Mouse (Mus musculus): ENCODE data around the gene Eps8. TPM values are rescaled to one million over a fixed set of nuclear protein-coding genes. Genes with fewer than 3 reads are reported as not detected.

The Eps8 gene
- polyA plus RNA-seq, 1 experiment from 2014 or later, result 31.7 TPM

DNA sequence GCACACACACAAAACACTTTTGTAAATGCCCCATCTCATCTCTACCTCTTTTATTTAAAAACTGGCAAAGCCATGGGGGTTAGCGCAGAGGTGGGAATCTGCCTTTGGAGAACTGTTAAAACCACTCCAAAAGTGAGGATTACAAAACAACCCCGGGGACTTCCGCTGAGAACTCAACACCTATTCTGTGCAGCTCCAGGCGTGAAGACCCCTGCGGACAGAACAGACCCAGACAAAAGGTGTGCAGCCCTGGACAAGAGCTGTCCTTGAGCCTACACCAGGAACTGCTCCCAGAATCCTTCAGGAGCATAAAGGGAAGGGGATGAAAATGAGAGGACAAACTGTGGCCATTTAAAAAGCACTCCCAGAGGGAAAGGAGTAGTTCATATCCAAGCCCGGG, 159.4 kb downstream of the Eps8 start:
- Histone ChIP-seq H3K36me3 (ENCODE audit: control insufficient read depth, insufficient read depth, low read length) (no peaks in the 10 kb centered on the region; the same call in 1 of the 2 replicates), H3K4me1 (replicated peaks; ENCODE audit: control insufficient read depth, insufficient read depth, low read length) (no peaks in the 10 kb centered on the region), H3K27me3 (ENCODE audit: control insufficient read depth, insufficient read depth, low read depth, low read length) (no peaks in the 10 kb centered on the region), H3K27ac (ENCODE audit: low read length) (no peak overlapping the region), H3K4me3 (ENCODE audit: low read length) (no peak overlapping the region), H3K4me2 (ENCODE audit: low read depth, low read length) (no peak overlapping the region), H3K9ac (ENCODE audit: low read length) (no peak overlapping the region), H3K9me3 (ENCODE audit: control insufficient read depth, low read length) (no peaks in the 10 kb centered on the region)
- 73% methylated on average over 6 of the region's 6 CpGs for WGBS
- no peak for ATAC-seq (ENCODE audit: low read depth)

GRCm38 (mm10) chr6:137494801-137495200, 159.9 kb downstream of the Eps8 start:
- Histone ChIP-seq H3K9me3 (ENCODE audit: control insufficient read depth, low read length) (no peaks in the 10 kb centered on the region), H3K27ac (ENCODE audit: low read length) (no peak overlapping the region), H3K4me2 (ENCODE audit: low read depth, low read length) (no peak overlapping the region), H3K9ac (ENCODE audit: low read length) (no peak overlapping the region), H3K4me3 (ENCODE audit: low read length) (no peak overlapping the region), H3K27me3 (ENCODE audit: control insufficient read depth, insufficient read depth, low read depth, low read length) (no peaks in the 10 kb centered on the region), H3K36me3 (ENCODE audit: control insufficient read depth, insufficient read depth, low read length) (no peaks in the 10 kb centered on the region; the same call in 1 of the 2 replicates), H3K4me1 (replicated peaks; ENCODE audit: control insufficient read depth, insufficient read depth, low read length) (no peaks in the 10 kb centered on the region)
- ATAC-seq (ENCODE audit: low read depth), result no peak
- WGBS, result 74% methylated on average over 1 of the region's 1 CpGs

- H3K27me3 ChIP-seq (ENCODE audit: control insufficient read depth, insufficient read depth, low read depth, low read length), result no peaks in the 10 kb centered on the region
- ATAC-seq (ENCODE audit: low read depth), result no peak
- H3K9me3 ChIP-seq (ENCODE audit: control insufficient read depth, low read length), result no peaks in the 10 kb centered on the region
- H3K36me3 ChIP-seq (ENCODE audit: control insufficient read depth, insufficient read depth, low read length), result no peaks in the 10 kb centered on the region; the same call in 1 of the 2 replicates
- H3K9ac ChIP-seq (ENCODE audit: low read length), result no peak overlapping the region
- H3K27ac ChIP-seq (ENCODE audit: low read length), result no peak overlapping the region
- no peaks in the 10 kb centered on the region for H3K4me1 ChIP-seq (replicated peaks; ENCODE audit: control insufficient read depth, insufficient read depth, low read length)
- no peak overlapping the region for H3K4me2 ChIP-seq (ENCODE audit: low read depth, low read length)
- no peak overlapping the region for H3K4me3 ChIP-seq (ENCODE audit: low read length)
These were observed 160.6 kb downstream of the Eps8 start for GRCm38 (mm10) chr6:137494136-137494475.

- H3K4me2 ChIP-seq (ENCODE audit: low read depth, low read length), result no peak overlapping the region
- H3K4me1 ChIP-seq (replicated peaks; ENCODE audit: control insufficient read depth, insufficient read depth, low read length), result no peaks in the 10 kb centered on the region
- no peaks in the 10 kb centered on the region for H3K9me3 ChIP-seq (ENCODE audit: control insufficient read depth, low read length)
- no peaks in the 10 kb centered on the region; the same call in 1 of the 2 replicates for H3K36me3 ChIP-seq (ENCODE audit: control insufficient read depth, insufficient read depth, low read length)
- H3K27ac ChIP-seq (ENCODE audit: low read length), result no peak overlapping the region
- no peak overlapping the region for H3K9ac ChIP-seq (ENCODE audit: low read length)
- no peak overlapping the region for H3K4me3 ChIP-seq (ENCODE audit: low read length)
- no peak for ATAC-seq (ENCODE audit: low read depth)
- 84% methylated on average over 17 of the region's 17 CpGs for WGBS
- H3K27me3 ChIP-seq (ENCODE audit: control insufficient read depth, insufficient read depth, low read depth, low read length), result no peaks in the 10 kb centered on the region
These were observed 161.2 kb downstream of the Eps8 start for GRCm38 (mm10) chr6:137493211-137494135.

- H3K9me3 ChIP-seq (ENCODE audit: control insufficient read depth, low read length), result no peaks in the 10 kb centered on the region
- no peak overlapping the region for H3K4me2 ChIP-seq (ENCODE audit: low read depth, low read length)
- H3K27me3 ChIP-seq (ENCODE audit: control insufficient read depth, insufficient read depth, low read depth, low read length), result no peaks in the 10 kb centered on the region
- H3K9ac ChIP-seq (ENCODE audit: low read length), result no peak overlapping the region
- no peaks in the 10 kb centered on the region for H3K4me1 ChIP-seq (replicated peaks; ENCODE audit: control insufficient read depth, insufficient read depth, low read length)
- 95% methylated on average over 4 of the region's 4 CpGs for WGBS
- no peak for ATAC-seq (ENCODE audit: low read depth)
- H3K36me3 ChIP-seq (ENCODE audit: control insufficient read depth, insufficient read depth, low read length), result no peaks in the 10 kb centered on the region; the same call in 1 of the 2 replicates
- H3K27ac ChIP-seq (ENCODE audit: low read length), result no peak overlapping the region
- no peak overlapping the region for H3K4me3 ChIP-seq (ENCODE audit: low read length)
These were observed 162.1 kb downstream of the Eps8 start for GRCm38 (mm10) chr6:137492582-137492981.

GRCm38 (mm10) chr6:137491659-137492058, 163.0 kb downstream of the Eps8 start:
- Histone ChIP-seq H3K27ac (ENCODE audit: low read length) (no peak overlapping the region), H3K4me1 (replicated peaks; ENCODE audit: control insufficient read depth, insufficient read depth, low read length) (no peaks in the 10 kb centered on the region), H3K9me3 (ENCODE audit: control insufficient read depth, low read length) (no peaks in the 10 kb centered on the region), H3K36me3 (ENCODE audit: control insufficient read depth, insufficient read depth, low read length) (no peaks in the 10 kb centered on the region), H3K4me2 (ENCODE audit: low read depth, low read length) (no peak overlapping the region), H3K4me3 (ENCODE audit: low read length) (no peak overlapping the region), H3K27me3 (ENCODE audit: control insufficient read depth, insufficient read depth, low read depth, low read length) (no peaks in the 10 kb centered on the region), H3K9ac (ENCODE audit: low read length) (no peak overlapping the region)
- WGBS, result 45% methylated on average over 2 of the region's 2 CpGs
- ATAC-seq (ENCODE audit: low read depth), result no peak

GRCm38 (mm10) chr6:137490115-137490514, 164.6 kb downstream of the Eps8 start:
- H3K27ac ChIP-seq (ENCODE audit: low read length), result no peak overlapping the region
- no peak overlapping the region for H3K9ac ChIP-seq (ENCODE audit: low read length)
- WGBS, result 84% methylated on average over 14 of the region's 14 CpGs
- no peak overlapping the region for H3K4me2 ChIP-seq (ENCODE audit: low read depth, low read length)
- H3K9me3 ChIP-seq (ENCODE audit: control insufficient read depth, low read length), result no peaks in the 10 kb centered on the region
- H3K27me3 ChIP-seq (ENCODE audit: control insufficient read depth, insufficient read depth, low read depth, low read length), result no peaks in the 10 kb centered on the region
- ATAC-seq (ENCODE audit: low read depth), result no peak
- no peaks in the 10 kb centered on the region for H3K4me1 ChIP-seq (replicated peaks; ENCODE audit: control insufficient read depth, insufficient read depth, low read length)
- H3K4me3 ChIP-seq (ENCODE audit: low read length), result no peak overlapping the region
- no peaks in the 10 kb centered on the region for H3K36me3 ChIP-seq (ENCODE audit: control insufficient read depth, insufficient read depth, low read length)

DNA sequence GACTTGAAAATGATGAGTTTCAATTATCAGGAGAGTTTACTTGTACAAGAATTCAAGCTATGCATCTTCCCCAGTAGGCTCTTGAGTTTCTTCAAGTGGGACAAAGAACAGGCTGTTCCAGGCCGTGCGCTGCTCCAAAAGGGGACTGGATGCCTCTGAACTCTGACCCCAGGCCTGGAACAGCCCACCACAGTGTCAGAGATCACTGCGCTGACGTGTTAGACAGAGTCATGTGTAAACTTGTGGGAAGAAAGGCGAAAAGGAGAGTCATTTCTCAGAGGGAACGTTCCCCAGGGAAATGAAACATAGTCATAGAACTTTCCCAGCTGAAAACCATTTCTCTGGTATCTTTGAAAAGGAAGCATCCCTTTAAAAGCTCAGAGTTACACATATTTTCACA, 167.2 kb downstream of the Eps8 start:
- ATAC-seq (ENCODE audit: low read depth), result peak; percentile 76; the same call in 1 of the 2 replicates
- Histone ChIP-seq H3K4me3 (ENCODE audit: low read length) (no peak overlapping the region), H3K9ac (ENCODE audit: low read length) (no peak overlapping the region), H3K27me3 (ENCODE audit: control insufficient read depth, insufficient read depth, low read depth, low read length) (no peaks in the 10 kb centered on the region), H3K27ac (ENCODE audit: low read length) (no peak overlapping the region), H3K4me2 (ENCODE audit: low read depth, low read length) (no peak overlapping the region), H3K4me1 (replicated peaks; ENCODE audit: control insufficient read depth, insufficient read depth, low read length) (no peaks in the 10 kb centered on the region), H3K9me3 (ENCODE audit: control insufficient read depth, low read length) (no peaks in the 10 kb centered on the region), H3K36me3 (ENCODE audit: control insufficient read depth, insufficient read depth, low read length) (no peaks in the 10 kb centered on the region)
- WGBS, result 33% methylated on average over 6 of the region's 6 CpGs

DNA sequence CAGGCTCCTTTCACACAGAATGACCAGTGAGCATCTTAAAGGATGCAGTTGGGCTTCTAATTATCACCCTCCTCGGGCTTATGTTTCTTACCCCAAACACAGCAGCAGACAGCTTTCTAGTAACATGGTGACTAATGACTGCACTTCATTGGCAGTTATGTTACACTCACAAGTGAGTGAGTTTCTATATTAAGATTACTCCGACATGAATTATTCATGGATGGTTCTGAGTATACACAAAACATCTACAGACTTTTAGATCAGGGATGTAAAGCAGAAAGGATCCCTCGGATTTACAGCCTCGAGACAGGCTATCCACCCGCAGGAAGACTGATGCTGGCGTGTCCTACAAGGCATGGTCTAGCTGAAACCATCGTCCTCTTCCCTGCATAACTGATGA, 171.8 kb downstream of the Eps8 start:
- peaks cover 3% of the 10 kb centered on the region; the same call in 1 of the 2 replicates for H3K36me3 ChIP-seq (ENCODE audit: control insufficient read depth, insufficient read depth, low read length)
- H3K9me3 ChIP-seq (ENCODE audit: control insufficient read depth, low read length), result no peaks in the 10 kb centered on the region
- ATAC-seq (ENCODE audit: low read depth), result no peak
- H3K9ac ChIP-seq (ENCODE audit: low read length), result no peak overlapping the region
- H3K27me3 ChIP-seq (ENCODE audit: control insufficient read depth, insufficient read depth, low read depth, low read length), result no peaks in the 10 kb centered on the region
- WGBS, result 83% methylated on average over 7 of the region's 7 CpGs
- H3K4me2 ChIP-seq (ENCODE audit: low read depth, low read length), result no peak overlapping the region
- no peaks in the 10 kb centered on the region for H3K4me1 ChIP-seq (replicated peaks; ENCODE audit: control insufficient read depth, insufficient read depth, low read length)
- no peak overlapping the region for H3K4me3 ChIP-seq (ENCODE audit: low read length)
- no peak overlapping the region for H3K27ac ChIP-seq (ENCODE audit: low read length)

Measured in lung, embryonic 16.5 days (tissue).